Mouse (Mus musculus): ENCODE data around the gene Vmn2r42.
"Not testable (repeated sequence)": the region's sequence is repeated elsewhere in the genome, so short reads cannot be mapped to it uniquely, and the experiment has no call there.

Gene Vmn2r42

GRCm38 (mm10) chr7:8200220-8200619 lies at the start of gene Vmn2r42:
Gene Vmn2r42, minus strand, starts transcription at chr7:8200320.
- DNase-seq: not testable (repeated sequence)

DNA sequence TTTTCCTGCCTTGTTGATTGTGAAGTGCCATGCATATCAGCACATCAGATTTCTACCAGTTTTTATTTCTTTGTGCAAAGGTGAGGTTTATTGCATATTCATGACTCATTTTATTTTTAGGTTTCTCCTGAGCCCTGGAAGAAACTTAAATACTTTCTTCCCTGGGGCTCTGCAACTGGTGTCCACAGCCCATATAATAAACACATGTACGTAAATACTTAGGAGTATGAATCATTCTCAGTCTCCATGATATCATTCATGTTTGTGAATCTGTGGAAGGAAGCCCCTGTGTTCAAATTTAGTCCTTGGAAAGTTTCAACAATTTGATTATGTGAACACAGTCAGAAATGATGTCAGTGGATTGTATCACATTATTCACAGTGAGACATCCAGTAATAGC lies 38.6 kb downstream of the Vmn2r42 start, which contains the start of gene Vmn2r41:
Gene Vmn2r41, minus strand, starts transcription at position 101 of the 400 bp plus-strand sequence.
- not testable (repeated sequence) for DNase-seq

Measured in lung, postnatal 10 days (tissue).